Mouse (Mus musculus) B cell, adult 67 days (primary cell): Measurements from ENCODE around the gene Olfml3. TPM values are rescaled to one million over a fixed set of nuclear protein-coding genes. Genes with fewer than 3 reads are reported as not detected.

Experiments used
- total RNA-seq, 2 experiments: library from RNA; stranded (reverse); gene quantifications; 4 replicates each; pipeline ENCODE4 v1.2.4; 2023

Olfml3 gene
- total RNA-seq: 1 to 10 TPM; 3.1 to 3.5 TPM

DNA sequence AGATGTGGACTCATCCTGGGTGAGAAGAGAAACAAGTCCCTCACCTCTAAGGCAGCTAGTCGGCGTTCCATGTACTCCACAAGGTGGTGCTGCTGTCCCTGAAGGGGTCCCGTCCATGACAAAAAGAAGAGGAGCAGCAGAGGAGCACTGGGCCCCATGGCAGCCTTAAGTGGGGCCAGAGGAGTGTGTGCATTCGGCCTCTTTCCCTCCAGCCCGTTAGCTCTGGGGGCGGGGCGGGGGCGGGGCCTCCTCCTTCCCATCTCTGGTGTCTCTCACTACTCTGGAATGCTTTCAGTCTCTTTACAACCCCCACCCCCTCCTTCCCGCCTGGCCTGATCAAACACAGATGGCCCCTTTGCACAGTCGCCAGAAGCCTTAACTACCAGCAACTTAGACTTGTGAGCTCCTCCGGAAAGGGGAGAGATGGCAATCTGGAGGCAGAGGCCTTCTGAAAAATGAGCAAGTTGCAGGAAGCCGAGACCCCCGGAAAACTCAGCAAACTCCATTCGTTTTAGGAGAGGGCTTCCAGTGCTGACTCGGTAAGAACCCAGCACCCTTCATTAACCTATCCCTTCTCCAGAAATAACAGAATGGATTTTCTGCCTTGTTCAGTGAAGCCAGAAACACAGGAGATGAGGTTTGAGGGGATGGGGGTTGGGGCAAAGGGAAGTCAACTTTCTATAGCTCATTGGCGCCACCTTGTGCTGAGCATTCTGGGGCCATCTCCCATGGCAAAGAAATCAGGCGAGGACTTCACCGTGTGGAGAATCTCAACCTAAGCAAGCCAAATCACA is at the start of gene Olfml3:
Gene Olfml3 (minus strand): TSS at position 224 of the 794 bp plus-strand sequence.

DNA sequence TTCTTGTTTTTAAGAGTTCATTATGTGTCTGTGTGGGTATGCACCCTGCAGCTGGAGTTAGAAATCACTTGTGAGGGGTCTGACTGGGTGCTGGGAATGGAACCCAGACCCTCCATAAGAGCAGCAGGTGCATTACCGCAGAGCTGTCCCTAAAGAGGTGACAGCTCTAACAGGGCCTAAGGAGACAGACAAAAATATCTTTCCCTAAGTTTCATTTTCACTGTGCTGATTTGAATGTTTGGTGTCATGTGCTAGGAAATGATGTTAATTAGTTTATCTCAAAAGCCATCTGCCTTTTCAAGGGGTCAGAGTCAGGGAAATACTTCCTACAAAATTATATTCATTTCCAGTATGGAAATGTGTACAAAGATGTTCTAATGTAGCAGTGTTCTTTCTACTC is 1.5 kb upstream of the Olfml3 start, which contains the start of gene Gm10964:
Gene Gm10964 (plus strand): TSS at position 38 of the 400 bp plus-strand sequence.

Other genes with a start within 250 kb of the Olfml3 start
- not detected for gene Syt6, start 162.8 kb downstream of the Olfml3 start, total RNA-seq
- 1 to 10 TPM in 1 of 2 experiments, not detected in 1; 3.1 TPM for gene Atg4a-ps, start 91.9 kb downstream of the Olfml3 start, total RNA-seq
- not detected for gene Gm10964, start 1.4 kb upstream of the Olfml3 start, total RNA-seq
- 100 to 1,000 TPM; 241 to 255 TPM for gene Hipk1, start 53.6 kb upstream of the Olfml3 start, total RNA-seq
- 10 to 100 TPM; 23.8 to 30.6 TPM for gene Dclre1b, start 71.4 kb upstream of the Olfml3 start, total RNA-seq
- 10 to 100 TPM; 27.3 to 30.1 TPM for gene Ap4b1, start 71.5 kb upstream of the Olfml3 start, total RNA-seq
- 1 to 10 TPM in 1 of 2 experiments, not detected in 1; 2.0 TPM for gene Gm43064, start 71.6 kb upstream of the Olfml3 start, total RNA-seq
- gene Bcl2l15, start 94.6 kb upstream of the Olfml3 start, total RNA-seq: under 1 TPM; 0.71 to 0.75 TPM
- 100 to 1,000 TPM in 1 of 2 experiments, 10 to 100 TPM in 1; 85.5 to 110 TPM for gene Ptpn22, start 121.8 kb upstream of the Olfml3 start, total RNA-seq
- 10 to 100 TPM; 52.5 to 52.8 TPM for gene Rsbn1, start 176.1 kb upstream of the Olfml3 start, total RNA-seq
- 10 to 100 TPM; 22.1 to 24.2 TPM for gene Phtf1, start 230.1 kb upstream of the Olfml3 start, total RNA-seq